In the genomic region with DNA sequence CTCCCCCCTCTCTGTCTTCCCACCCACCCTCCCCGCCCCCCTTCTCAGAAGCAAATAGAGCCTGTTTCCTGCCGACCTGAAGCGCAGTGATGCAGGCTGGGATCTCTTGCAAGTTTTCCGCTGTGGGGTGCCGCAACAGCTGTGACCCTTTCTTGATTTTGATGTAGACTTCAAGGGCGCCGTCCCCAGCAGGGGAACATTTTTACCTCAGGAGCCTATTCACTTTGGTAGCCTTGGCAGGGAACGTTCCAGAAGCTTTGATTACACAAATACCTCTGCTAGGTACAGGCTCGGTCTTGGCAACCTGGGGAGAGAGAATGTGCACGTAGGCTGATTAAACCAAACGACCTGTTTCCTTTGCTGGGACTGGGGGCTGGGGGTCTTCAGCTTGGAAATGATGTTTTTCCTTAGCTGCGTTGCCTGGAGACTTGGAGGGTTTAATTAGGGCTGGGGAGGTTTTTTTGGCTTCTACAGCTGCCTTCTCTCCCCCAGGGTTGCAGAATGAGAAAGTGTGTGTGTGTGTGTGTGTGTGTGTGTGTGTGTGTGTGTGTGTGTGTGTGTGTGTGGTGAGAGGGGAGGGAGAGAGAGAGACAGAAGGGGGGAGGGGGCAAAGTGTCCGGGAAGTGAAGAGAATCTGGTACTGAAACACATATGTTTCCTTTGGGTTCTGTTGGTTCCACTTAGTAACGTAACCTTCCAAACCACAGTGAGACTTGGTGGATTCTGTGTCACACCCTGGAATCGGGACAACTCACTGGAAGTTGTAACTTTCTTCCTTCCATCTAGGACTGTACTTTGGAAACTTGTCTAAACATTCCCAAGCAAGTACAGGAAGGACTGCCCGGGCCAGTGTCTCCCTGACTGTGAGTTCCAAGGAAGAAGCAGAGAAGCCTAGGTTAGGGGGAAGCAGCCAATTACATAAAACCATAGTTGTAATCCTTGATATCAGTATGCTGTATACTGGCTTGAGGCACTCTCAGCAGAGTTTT, we compare ENCODE assay signal across 8 mouse cellular contexts.
DNase-seq lines count a peak whose midpoint lies in the region; ATAC-seq lines count a peak whose summit lies in the region.

No protein-coding gene starts in this region.

- no peak for ATAC-seq in heart, embryonic 11.5 days (replicated peaks; ENCODE audit: insufficient number of reproducible peaks, low FRiP score, low TSS enrichment)
- peak; percentile 84 for ATAC-seq in limb, embryonic 11.5 days (ENCODE audit: insufficient number of reproducible peaks, low FRiP score, low TSS enrichment, low read depth)
- peak; percentile 81 for ATAC-seq in neural tube, embryonic 12.5 days (ENCODE audit: low FRiP score, low read depth)

- 8% methylated on average over 15 of the region's 16 CpGs for WGBS in embryonic facial prominence, embryonic 10.5 days
- WGBS in heart, embryonic 11.5 days (ENCODE audit: insufficient replicate concordance), result 10% methylated on average over 15 of the region's 16 CpGs
- WGBS in limb, embryonic 11.5 days, result 5% methylated on average over 14 of the region's 16 CpGs
- WGBS in neural tube, embryonic 12.5 days, result 11% methylated on average over 15 of the region's 16 CpGs

- DNase-seq in adrenal gland, postnatal 10 days, result peak; percentile 5
- no peak for DNase-seq in adrenal gland, postnatal 25 days
- peak; percentile 67 for DNase-seq in embryonic facial prominence, embryonic 10.5 days (ENCODE audit: low spot score)
- peak; percentile 8 for DNase-seq in kidney, adult 18-20 months
- peak; percentile 85 for DNase-seq in limb, embryonic 11.5 days (ENCODE audit: low spot score)
- no peak for DNase-seq in adrenal gland, postnatal 4 days (ENCODE audit: low spot score in 2 of 2)

- H3K9me3 ChIP-seq in embryonic facial prominence, embryonic 10.5 days, result no peaks in the 10 kb centered on the region
- H3K9me3 ChIP-seq in heart, embryonic 11.5 days (replicated peaks; ENCODE audit: control insufficient read depth, low read length), result no peaks in the 10 kb centered on the region
- no peaks in the 10 kb centered on the region for H3K9me3 ChIP-seq in limb, embryonic 11.5 days (ENCODE audit: control insufficient read depth, low read length)
- no peaks in the 10 kb centered on the region for H3K9me3 ChIP-seq in neural tube, embryonic 12.5 days

- H3K4me2 ChIP-seq in heart, embryonic 11.5 days, result peak overlapping the region; percentile 60
- H3K4me2 ChIP-seq in limb, embryonic 11.5 days (ENCODE audit: low read depth, severe bottlenecking), result peak overlapping the region; percentile 13; the same call in 1 of the 2 replicates
- H3K4me2 ChIP-seq in neural tube, embryonic 12.5 days (replicated peaks), result peak overlapping the region; percentile 54

- peaks cover 21% of the 10 kb centered on the region for H3K4me1 ChIP-seq in embryonic facial prominence, embryonic 10.5 days
- H3K4me1 ChIP-seq in heart, embryonic 11.5 days (ENCODE audit: control insufficient read depth, insufficient read depth, low read length), result no peaks in the 10 kb centered on the region
- peaks cover 15% of the 10 kb centered on the region for H3K4me1 ChIP-seq in limb, embryonic 11.5 days (ENCODE audit: control insufficient read depth, insufficient read depth, low read length)
- H3K4me1 ChIP-seq in neural tube, embryonic 12.5 days, result peaks cover 5% of the 10 kb centered on the region

- H3K27ac ChIP-seq in embryonic facial prominence, embryonic 10.5 days (replicated peaks), result peak overlapping the region; percentile 81
- peak overlapping the region; percentile 43; the same call in 1 of the 2 replicates for H3K27ac ChIP-seq in heart, embryonic 11.5 days (ENCODE audit: low read depth, low read length)
- peak overlapping the region; percentile 88 for H3K27ac ChIP-seq in limb, embryonic 11.5 days (replicated peaks; ENCODE audit: low read depth, low read length)
- H3K27ac ChIP-seq in neural tube, embryonic 12.5 days, result peak overlapping the region; percentile 5; the same call in 1 of the 2 replicates

- no peak overlapping the region for H3K9ac ChIP-seq in heart, embryonic 11.5 days (ENCODE audit: low read depth, low read length)
- no peak overlapping the region; the same call in 1 of the 2 replicates for H3K9ac ChIP-seq in limb, embryonic 11.5 days (ENCODE audit: low read length)
- no peak overlapping the region for H3K9ac ChIP-seq in neural tube, embryonic 12.5 days

- no peaks in the 10 kb centered on the region for H3K36me3 ChIP-seq in embryonic facial prominence, embryonic 10.5 days (replicated peaks)
- no peaks in the 10 kb centered on the region for H3K36me3 ChIP-seq in heart, embryonic 11.5 days (ENCODE audit: control insufficient read depth, insufficient read depth, low read length)
- no peaks in the 10 kb centered on the region for H3K36me3 ChIP-seq in limb, embryonic 11.5 days (ENCODE audit: control insufficient read depth, insufficient read depth, low read length)
- no peaks in the 10 kb centered on the region for H3K36me3 ChIP-seq in neural tube, embryonic 12.5 days

- no peaks in the 10 kb centered on the region; the same call in 1 of the 2 replicates for H3K27me3 ChIP-seq in embryonic facial prominence, embryonic 10.5 days (replicated peaks; ENCODE audit: low read depth, poor library complexity, severe bottlenecking)
- H3K27me3 ChIP-seq in heart, embryonic 11.5 days (ENCODE audit: control insufficient read depth, insufficient read depth, low read length), result no peaks in the 10 kb centered on the region
- H3K27me3 ChIP-seq in limb, embryonic 11.5 days (ENCODE audit: control insufficient read depth, insufficient read depth, low read length), result no peaks in the 10 kb centered on the region
- no peaks in the 10 kb centered on the region for H3K27me3 ChIP-seq in neural tube, embryonic 12.5 days (replicated peaks)

- H3K4me3 ChIP-seq in embryonic facial prominence, embryonic 10.5 days, result peak overlapping the region; percentile 48
- peak overlapping the region; percentile 26 for H3K4me3 ChIP-seq in heart, embryonic 11.5 days (ENCODE audit: low read depth, low read length)
- no peak overlapping the region for H3K4me3 ChIP-seq in limb, embryonic 11.5 days (ENCODE audit: low read depth, low read length)
- no peak overlapping the region for H3K4me3 ChIP-seq in neural tube, embryonic 12.5 days

Comparison
In these comparisons a context has a peak if more than half of its experiments do, and no peak if none do; other contexts are left out.
1. DNase-seq: peak in adrenal gland, postnatal 10 days (single experiment), embryonic facial prominence, embryonic 10.5 days (single experiment), kidney, adult 18-20 months (single experiment) and limb, embryonic 11.5 days (single experiment); none in adrenal gland, postnatal 25 days (single experiment) and adrenal gland, postnatal 4 days (0 of 2).
2. H3K27ac ChIP-seq: peak in every context shown above with its lines; median percentile 88 in limb, embryonic 11.5 days; 81 in embryonic facial prominence, embryonic 10.5 days; 43 in heart, embryonic 11.5 days; 5 in neural tube, embryonic 12.5 days.
3. H3K4me3 ChIP-seq: peak in embryonic facial prominence, embryonic 10.5 days (single experiment) and heart, embryonic 11.5 days (single experiment); none in limb, embryonic 11.5 days (single experiment) and neural tube, embryonic 12.5 days (single experiment).
4. Peak in every context shown above with its lines, with median percentiles within 50 percentile points of each other: H3K4me2 ChIP-seq.